Mouse (Mus musculus) embryonic facial prominence, embryonic 15.5 days (tissue): ENCODE measurements around the gene Ahr. TPM values are rescaled to one million over a fixed set of nuclear protein-coding genes. Genes with fewer than 3 reads are reported as not detected.

Experiments used
- ATAC-seq: fragments of 200-750 bp; cut with Nextera tagmentation; 2 replicates; pipeline ENCODE4 v1.8.0; 2017; ENCODE audit warnings: low read depth, moderate TSS enrichment; ENCODE audit not compliant: insufficient number of reproducible peaks, low FRiP score, low TSS enrichment
- H3K27ac ChIP-seq: fragments of 300-500 bp; sonication (generic); replicated peaks from 2 replicates; pipeline ENCODE4 v1.5.1; 2015; ENCODE audit warnings: mild to moderate bottlenecking, inconsistent platforms
- H3K27me3 ChIP-seq: fragments of 300-500 bp; sonication (generic); 2 replicates; pipeline ENCODE4 v1.6.1; 2015; ENCODE audit warnings: inconsistent platforms
- H3K36me3 ChIP-seq: fragments of 300-500 bp; sonication (generic); 2 replicates; pipeline ENCODE4 v1.6.1; 2015; ENCODE audit warnings: mild to moderate bottlenecking, inconsistent platforms
- H3K4me1 ChIP-seq: fragments of 300-500 bp; sonication (generic); 2 replicates; pipeline ENCODE4 v1.6.1; 2015; ENCODE audit warnings: inconsistent platforms
- H3K4me2 ChIP-seq: fragments of 300-500 bp; sonication (generic); replicated peaks from 2 replicates; pipeline ENCODE4 v1.6.1; 2015; ENCODE audit warnings: mild to moderate bottlenecking, inconsistent platforms
- H3K4me3 ChIP-seq: fragments of 300-500 bp; sonication (generic); replicated peaks from 2 replicates; pipeline ENCODE4 v1.5.1; 2015; ENCODE audit warnings: mild to moderate bottlenecking, inconsistent platforms
- H3K9ac ChIP-seq: fragments of 300-500 bp; sonication (generic); 2 replicates; pipeline ENCODE4 v1.6.1; 2015; ENCODE audit warnings: inconsistent platforms
- H3K9me3 ChIP-seq: fragments of 300-500 bp; sonication (generic); replicated peaks from 2 replicates; pipeline ENCODE4 v1.6.1; 2016; ENCODE audit warnings: inconsistent platforms
- WGBS: fragments of 180-500 bp; shearing (Covaris S2); methylation state at CpG from one replicate; pipeline ENCODE4 v1.1.7; 2015; 5-methylcytosine and 5-hydroxymethylcytosine counted together
- polyA plus RNA-seq: library from polyadenylated mRNA; unstranded; fragments of >200 nt; fragmentation: Nextera tagmentation; extraction: Ambion mirVana; gene quantifications from 2 replicates; pipeline ENCODE4 v1.2.1, GENCODE M21; 2015

The Ahr gene
- polyA plus RNA-seq, 1 experiment from 2014 or later: 19.6 TPM

- Histone ChIP-seq H3K9ac (peak overlapping the region; percentile 58), H3K4me3 (peak overlapping the region; percentile 81), H3K9me3 (no peaks in the 10 kb centered on the region), H3K4me1 (0 out of 2 replicates have a peak, but pooled peaks cover 4% of the 10 kb centered on the region), H3K27ac (peak overlapping the region; percentile 85), H3K36me3 (no peaks in the 10 kb centered on the region), H3K27me3 (no peaks in the 10 kb centered on the region), H3K4me2 (peak overlapping the region; percentile 97)
- ATAC-seq: no peak; the same call in 1 of the 2 replicates
- whole genome bisulfite sequencing: under 1% methylated on average over 42 of the region's 49 CpGs
These were observed 604 bp downstream of the Ahr start for GRCm38 (mm10) chr12:35534114-35534753.

GRCm38 (mm10) chr12:35533748-35534113, 1.1 kb downstream of the Ahr start:
- Histone ChIP-seq H3K4me3 (peak overlapping the region; percentile 81), H3K36me3 (no peaks in the 10 kb centered on the region), H3K27ac (peak overlapping the region; percentile 85), H3K4me2 (peak overlapping the region; percentile 97), H3K9ac (peak overlapping the region; percentile 58), H3K9me3 (no peaks in the 10 kb centered on the region), H3K27me3 (no peaks in the 10 kb centered on the region), H3K4me1 (0 out of 2 replicates have a peak, but pooled peaks cover 4% of the 10 kb centered on the region)
- ATAC-seq: no peak

- peak overlapping the region; percentile 81 for H3K4me3 ChIP-seq
- ATAC-seq: no peak
- H3K9ac ChIP-seq: no peak overlapping the region; the same call in 1 of the 2 replicates
- no peaks in the 10 kb centered on the region for H3K27me3 ChIP-seq
- 34% methylated on average over 5 of the region's 5 CpGs for WGBS
- H3K27ac ChIP-seq: no peak overlapping the region
- peak overlapping the region; percentile 97; the same call in 1 of the 2 replicates for H3K4me2 ChIP-seq
- no peaks in the 10 kb centered on the region for H3K36me3 ChIP-seq
- no peaks in the 10 kb centered on the region for H3K9me3 ChIP-seq
- 0 out of 2 replicates have a peak, but pooled peaks cover 4% of the 10 kb centered on the region for H3K4me1 ChIP-seq
These were observed 1.7 kb downstream of the Ahr start for GRCm38 (mm10) chr12:35533133-35533532.

- Histone ChIP-seq H3K36me3 (no peaks in the 10 kb centered on the region), H3K27me3 (no peaks in the 10 kb centered on the region), H3K9me3 (no peaks in the 10 kb centered on the region), H3K4me3 (peak overlapping the region; percentile 81), H3K9ac (no peak overlapping the region), H3K27ac (no peak overlapping the region), H3K4me2 (peak overlapping the region; percentile 27), H3K4me1 (0 out of 2 replicates have a peak, but pooled peaks cover 4% of the 10 kb centered on the region)
- ATAC-seq: no peak
- 13% methylated on average over 5 of the region's 5 CpGs for WGBS
These were observed 2.7 kb downstream of the Ahr start for GRCm38 (mm10) chr12:35532151-35532550.

GRCm38 (mm10) chr12:35530587-35530986, 4.3 kb downstream of the Ahr start:
- Histone ChIP-seq H3K36me3 (no peaks in the 10 kb centered on the region), H3K27ac (no peak overlapping the region), H3K27me3 (no peaks in the 10 kb centered on the region), H3K4me3 (no peak overlapping the region), H3K4me2 (no peak overlapping the region), H3K9me3 (no peaks in the 10 kb centered on the region), H3K9ac (no peak overlapping the region), H3K4me1 (0 out of 2 replicates have a peak, but pooled peaks cover 4% of the 10 kb centered on the region)
- no peak for ATAC-seq

- H3K4me3 ChIP-seq: no peak overlapping the region
- H3K27me3 ChIP-seq: no peaks in the 10 kb centered on the region
- no peak overlapping the region for H3K9ac ChIP-seq
- H3K36me3 ChIP-seq: 0 out of 2 replicates have a peak, but pooled peaks cover 8% of the 10 kb centered on the region
- H3K4me2 ChIP-seq: no peak overlapping the region
- H3K27ac ChIP-seq: no peak overlapping the region
- H3K4me1 ChIP-seq: no peaks in the 10 kb centered on the region
- WGBS: 73% methylated on average over 6 of the region's 6 CpGs
- ATAC-seq: no peak
- H3K9me3 ChIP-seq: no peaks in the 10 kb centered on the region
These were observed 7.4 kb downstream of the Ahr start for GRCm38 (mm10) chr12:35527429-35527828.

- Histone ChIP-seq H3K36me3 (0 out of 2 replicates have a peak, but pooled peaks cover 13% of the 10 kb centered on the region), H3K27ac (no peak overlapping the region), H3K9me3 (no peaks in the 10 kb centered on the region), H3K4me1 (no peaks in the 10 kb centered on the region), H3K9ac (no peak overlapping the region), H3K4me3 (no peak overlapping the region), H3K4me2 (no peak overlapping the region), H3K27me3 (no peaks in the 10 kb centered on the region)
- WGBS: 89% methylated on average over 9 of the region's 9 CpGs
- ATAC-seq: no peak
These were observed 12.2 kb downstream of the Ahr start for GRCm38 (mm10) chr12:35522585-35523103.

GRCm38 (mm10) chr12:35515621-35516020, 19.2 kb downstream of the Ahr start:
- Histone ChIP-seq H3K36me3 (peaks cover 24% of the 10 kb centered on the region; the same call in 1 of the 2 replicates), H3K27me3 (no peaks in the 10 kb centered on the region), H3K9ac (no peak overlapping the region), H3K4me2 (no peak overlapping the region), H3K4me3 (no peak overlapping the region), H3K4me1 (no peaks in the 10 kb centered on the region), H3K9me3 (no peaks in the 10 kb centered on the region), H3K27ac (no peak overlapping the region)
- WGBS: 56% methylated on average over 3 of the region's 3 CpGs
- no peak for ATAC-seq

GRCm38 (mm10) chr12:35514671-35515070, 20.2 kb downstream of the Ahr start:
- no peak for ATAC-seq
- no peak overlapping the region for H3K4me3 ChIP-seq
- peaks cover 32% of the 10 kb centered on the region; the same call in 1 of the 2 replicates for H3K36me3 ChIP-seq
- H3K4me2 ChIP-seq: no peak overlapping the region
- H3K27ac ChIP-seq: no peak overlapping the region
- no peaks in the 10 kb centered on the region for H3K27me3 ChIP-seq
- H3K9ac ChIP-seq: no peak overlapping the region
- WGBS: 46% methylated on average over 2 of the region's 2 CpGs
- H3K4me1 ChIP-seq: no peaks in the 10 kb centered on the region
- H3K9me3 ChIP-seq: no peaks in the 10 kb centered on the region

GRCm38 (mm10) chr12:35510711-35511110, 24.1 kb downstream of the Ahr start:
- no peak for ATAC-seq
- H3K36me3 ChIP-seq: peaks cover 38% of the 10 kb centered on the region; the same call in 1 of the 2 replicates
- no peaks in the 10 kb centered on the region for H3K9me3 ChIP-seq
- H3K27ac ChIP-seq: no peak overlapping the region
- H3K4me3 ChIP-seq: no peak overlapping the region
- H3K27me3 ChIP-seq: no peaks in the 10 kb centered on the region
- WGBS: 86% methylated on average over 5 of the region's 5 CpGs
- H3K4me2 ChIP-seq: no peak overlapping the region
- no peaks in the 10 kb centered on the region for H3K4me1 ChIP-seq
- H3K9ac ChIP-seq: no peak overlapping the region

GRCm38 (mm10) chr12:35506383-35506782, 28.5 kb downstream of the Ahr start:
- Histone ChIP-seq H3K27ac (no peak overlapping the region), H3K4me1 (no peaks in the 10 kb centered on the region), H3K4me2 (no peak overlapping the region), H3K36me3 (peaks cover 40% of the 10 kb centered on the region; the same call in 1 of the 2 replicates), H3K4me3 (no peak overlapping the region), H3K27me3 (no peaks in the 10 kb centered on the region), H3K9me3 (no peaks in the 10 kb centered on the region), H3K9ac (no peak overlapping the region)
- no peak for ATAC-seq
- 93% methylated on average over 2 of the region's 2 CpGs for WGBS
